Mouse (Mus musculus) central nervous system, embryonic 11.5 days (tissue): ENCODE measurements around the gene Gm45521. TPM values are rescaled to one million over a fixed set of nuclear protein-coding genes. Genes with fewer than 3 reads are reported as not detected.

ENCODE experiments used
- polyA plus RNA-seq: library from polyadenylated mRNA; depleted of rRNA; stranded (reverse); fragments of >200 nt; gene quantifications from 2 replicates; pipeline ENCODE4 v1.2.3, GENCODE M21; 2012; rRNA removed

The Gm45521 gene
- 0.24 and 0.29 TPM in 2 replicates for polyA plus RNA-seq

GRCm38 (mm10) chr14:7957049-7957448 is at the start of gene Gm45521:
Gene Gm45521, plus strand, starts transcription at chr14:7957288.

GRCm38 (mm10) chr14:7994271-7994767 is 37.2 kb downstream of the Gm45521 start, which contains the start of gene Dnase1l3:
Gene Dnase1l3, minus strand, starts transcription at chr14:7994573.

GRCm38 (mm10) chr14:8002432-8003092 is 45.5 kb downstream of the Gm45521 start, which contains the start of gene Abhd6:
Gene Abhd6, plus strand, starts transcription at chr14:8002902.

Other genes with a start within 250 kb of the Gm45521 start
- gene Gm26661, start 165.7 kb upstream of the Gm45521 start, polyA plus RNA-seq = not detected in 2 replicates
- gene Flnb, start 139.3 kb upstream of the Gm45521 start, polyA plus RNA-seq = 18.5 and 26.0 TPM in 2 replicates
- 0.10 TPM in 1 of 2 replicates, not detected in the other for gene Dnase1l3, start 37.3 kb downstream of the Gm45521 start, polyA plus RNA-seq
- 9.0 and 11.6 TPM in 2 replicates for gene Abhd6, start 45.6 kb downstream of the Gm45521 start, polyA plus RNA-seq
- gene Rpp14, start 123.1 kb downstream of the Gm45521 start, polyA plus RNA-seq = 16.9 and 25.6 TPM in 2 replicates
- 16.9 and 25.7 TPM in 2 replicates for gene Pxk, start 140.9 kb downstream of the Gm45521 start, polyA plus RNA-seq
- gene Pdhb, start 215.7 kb downstream of the Gm45521 start, polyA plus RNA-seq = 161 and 183 TPM in 2 replicates